Mouse (Mus musculus) heart, embryonic 10.5 days (tissue): ENCODE data around the gene Rpl4. TPM values are rescaled to one million over a fixed set of nuclear protein-coding genes. Genes with fewer than 3 reads are reported as not detected.
"Not testable (repeated sequence)": the region's sequence is repeated elsewhere in the genome, so short reads cannot be mapped to it uniquely, and the experiment has no call there.

Experiments used
- DNase-seq: peaks from one replicate; pipeline ENCODE4 v3.0.0-alpha.2; 2017; ENCODE audit warnings: low spot score
- H3K27ac ChIP-seq: fragments of 300-500 bp; sonication (generic); 2 replicates; pipeline ENCODE4 v1.5.1; 2016; ENCODE audit warnings: mild to moderate bottlenecking
- H3K27me3 ChIP-seq: fragments of 300-500 bp; sonication (generic); 2 replicates; pipeline ENCODE4 v1.6.1; 2016; ENCODE audit warnings: mild to moderate bottlenecking; ENCODE audit not compliant: poor library complexity, insufficient read depth, severe bottlenecking
- H3K36me3 ChIP-seq: fragments of 300-500 bp; sonication (generic); 2 replicates; pipeline ENCODE4 v1.6.1; 2016; ENCODE audit warnings: mild to moderate bottlenecking, moderate library complexity
- H3K4me1 ChIP-seq: fragments of 300-500 bp; sonication (generic); 2 replicates; pipeline ENCODE4 v1.6.1; 2016; ENCODE audit warnings: mild to moderate bottlenecking
- H3K4me3 ChIP-seq: fragments of 300-500 bp; sonication (generic); 2 replicates; pipeline ENCODE4 v1.5.1; 2016; ENCODE audit warnings: mild to moderate bottlenecking, moderate library complexity
- H3K9me3 ChIP-seq: fragments of 300-500 bp; sonication (generic); 2 replicates; pipeline ENCODE4 v1.6.1; 2016; ENCODE audit warnings: mild to moderate bottlenecking, moderate library complexity
- WGBS: fragments of 180-500 bp; shearing (Covaris S2); methylation state at CpG from one replicate; pipeline ENCODE4 v1.1.7; 2016; 5-methylcytosine and 5-hydroxymethylcytosine counted together
- polyA plus RNA-seq: library from polyadenylated mRNA; unstranded; fragments of >200 nt; fragmentation: Nextera tagmentation; extraction: Ambion mirVana; gene quantifications from 2 replicates; pipeline ENCODE4 v1.2.1, GENCODE M21; 2016

Rpl4 gene
- polyA plus RNA-seq: 998 and 1,151 TPM in 2 replicates

DNA sequence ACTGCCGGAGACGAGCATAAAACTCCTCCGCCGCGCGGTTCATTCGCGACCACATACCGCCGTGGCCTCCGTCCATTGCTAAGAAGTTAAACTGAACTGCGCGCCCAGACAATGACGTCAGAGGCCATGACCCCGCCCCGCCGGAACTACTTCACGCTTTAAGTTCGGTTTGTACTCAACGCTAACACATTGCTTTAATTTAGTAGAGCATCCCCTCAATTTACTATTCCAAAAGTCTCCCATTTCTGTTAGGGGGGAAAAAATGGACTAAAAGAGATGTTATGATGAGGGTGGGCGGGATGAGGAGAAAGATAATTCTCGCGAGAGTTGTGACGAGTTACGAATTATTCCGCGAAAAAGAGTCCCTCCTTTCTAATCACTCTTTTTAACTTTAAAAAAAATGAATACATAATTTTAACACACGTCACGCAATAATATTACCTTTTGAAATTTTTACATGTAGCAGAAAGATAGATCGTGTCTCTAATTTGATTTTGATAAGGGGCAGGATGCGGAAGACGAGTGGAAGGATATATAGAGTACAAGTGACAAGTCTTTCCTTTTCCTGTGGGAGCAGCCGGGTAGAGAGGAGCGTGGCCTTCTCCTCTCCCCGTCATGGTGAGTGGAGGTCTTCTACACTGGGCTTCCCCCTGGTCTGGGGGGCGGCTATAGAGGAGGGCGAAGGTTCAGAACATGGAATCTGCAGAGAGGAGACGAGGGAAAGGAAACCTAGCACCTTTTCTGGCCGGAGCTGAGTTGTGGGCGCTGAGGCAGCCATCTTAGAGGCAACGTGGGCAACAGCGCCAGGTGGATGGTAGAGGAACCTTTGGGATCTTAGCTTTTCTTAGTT, at the start of gene Rpl4, which contains the start of gene Zwilch:
Gene Rpl4, plus strand, starts transcription at position 560 of the 850 bp plus-strand sequence.
Gene Zwilch, minus strand, starts transcription at position 289 of the 850 bp plus-strand sequence.
- under 1% methylated on average over 42 of the region's 42 CpGs for WGBS
- H3K9me3 ChIP-seq: no peaks in the 10 kb centered on the region
- peak within 1 kb of the TSS; percentile 88 for H3K4me3 ChIP-seq
- no peaks in the 10 kb centered on the region for H3K27me3 ChIP-seq
- H3K27ac ChIP-seq: peak within 1 kb of the TSS; percentile 97
- DNase-seq: peak; percentile 86
- peaks cover 41% of the 10 kb centered on the region for H3K36me3 ChIP-seq
- peaks cover 12% of the 10 kb centered on the region; the same call in 1 of the 2 replicates for H3K4me1 ChIP-seq

DNA sequence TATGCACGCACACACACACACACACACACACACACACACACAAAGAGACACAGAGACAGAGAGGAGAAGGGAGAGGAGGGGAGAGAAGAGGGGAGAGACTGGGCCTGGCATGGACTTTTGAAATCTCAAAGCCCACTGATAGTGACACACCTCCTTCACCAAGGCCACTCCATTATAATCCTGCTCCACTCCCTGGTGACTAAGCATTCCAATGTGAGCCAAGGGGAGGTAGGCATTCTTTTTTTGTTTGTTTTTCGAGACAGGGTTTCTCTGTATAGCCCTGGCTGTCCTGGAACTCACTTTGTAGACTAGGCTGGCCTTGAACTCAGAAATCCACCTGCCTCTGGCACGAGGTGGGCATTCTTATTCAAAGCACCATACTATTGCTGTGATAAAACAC, 48.3 kb upstream of the Rpl4 start:
- H3K36me3 ChIP-seq, H3K9me3 ChIP-seq, H3K27me3 ChIP-seq, DNase-seq, H3K4me3 ChIP-seq: not testable (repeated sequence)
- peaks cover 32% of the 10 kb centered on the region for H3K4me1 ChIP-seq
- 74% methylated on average over 3 of the region's 3 CpGs for WGBS
- peak overlapping the region; percentile 64; the same call in 1 of the 2 replicates for H3K27ac ChIP-seq

DNA sequence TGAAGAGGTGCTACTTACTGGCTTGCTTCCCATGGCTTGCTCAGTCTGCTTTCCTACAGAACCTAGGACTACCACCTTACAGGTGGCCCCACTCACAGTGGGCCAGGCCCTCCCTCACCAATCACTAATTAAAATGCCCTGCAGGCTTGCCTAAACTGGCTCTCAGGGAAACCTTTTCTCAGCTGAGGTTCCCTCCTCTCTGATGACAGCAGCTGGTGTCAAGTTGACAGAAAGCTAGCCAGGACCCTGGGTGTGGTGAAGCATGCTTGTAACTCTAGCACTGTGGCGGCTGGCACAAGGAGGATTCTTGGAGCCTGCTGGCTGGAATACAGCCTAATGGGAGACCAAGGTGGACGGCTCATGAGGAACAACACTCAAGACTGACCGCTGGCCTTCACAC, 47.9 kb upstream of the Rpl4 start:
- no peaks in the 10 kb centered on the region for H3K9me3 ChIP-seq
- no peaks in the 10 kb centered on the region for H3K27me3 ChIP-seq
- H3K4me1 ChIP-seq: peaks cover 32% of the 10 kb centered on the region
- H3K27ac ChIP-seq: peak overlapping the region; percentile 64; the same call in 1 of the 2 replicates
- 42% methylated on average over 3 of the region's 3 CpGs for WGBS
- DNase-seq: no peak
- no peaks in the 10 kb centered on the region for H3K36me3 ChIP-seq
- H3K4me3 ChIP-seq: no peak overlapping the region

DNA sequence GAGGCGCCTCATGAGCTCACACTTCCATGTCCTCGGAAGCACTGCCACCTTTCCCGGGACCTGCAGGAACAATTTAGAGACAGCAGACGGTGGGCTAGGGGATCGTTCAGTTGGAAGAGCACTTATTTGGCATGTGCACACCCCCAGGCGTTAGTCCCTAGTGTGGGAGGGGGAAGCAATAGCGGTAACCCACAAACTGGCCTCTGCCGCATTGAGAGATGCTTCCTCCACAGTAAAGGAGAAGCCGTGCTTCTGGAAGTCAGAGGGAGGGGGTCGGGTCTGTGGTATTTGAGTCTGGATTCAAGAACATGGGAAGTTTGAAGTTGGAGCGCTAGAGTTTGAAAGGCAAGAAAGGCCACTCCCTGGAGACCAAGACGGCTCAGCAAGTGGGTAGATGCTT, 47.1 kb upstream of the Rpl4 start:
- WGBS: 48% methylated on average over 12 of the region's 12 CpGs
- Histone ChIP-seq H3K4me3 (no peak overlapping the region), H3K9me3 (no peaks in the 10 kb centered on the region), H3K27ac (peak overlapping the region; percentile 29; the same call in 1 of the 2 replicates), H3K36me3 (no peaks in the 10 kb centered on the region), H3K27me3 (no peaks in the 10 kb centered on the region), H3K4me1 (peaks cover 27% of the 10 kb centered on the region)
- no peak for DNase-seq

DNA sequence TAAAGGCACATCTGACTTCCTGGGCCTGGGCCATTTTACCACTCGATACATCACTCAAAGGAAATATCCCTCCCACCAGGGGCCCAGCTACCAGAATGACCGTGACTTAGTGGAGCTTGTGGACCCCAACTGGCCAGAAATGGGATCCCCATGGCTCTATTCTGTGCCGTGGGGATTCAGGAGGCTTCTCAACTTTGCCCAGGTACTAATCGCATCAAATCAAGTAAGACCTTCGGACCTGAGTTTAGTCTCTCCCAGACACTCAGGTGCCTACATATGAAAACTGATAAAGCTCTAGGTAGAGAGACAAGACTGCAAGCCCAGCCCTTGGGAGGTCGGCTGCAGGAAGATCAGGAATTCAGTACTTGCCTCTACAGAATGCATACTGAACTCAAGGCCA, 41.6 kb upstream of the Rpl4 start:
- peaks cover under 1% of the 10 kb centered on the region; the same call in 1 of the 2 replicates for H3K4me1 ChIP-seq
- DNase-seq: no peak
- no peak overlapping the region for H3K4me3 ChIP-seq
- H3K27ac ChIP-seq: no peak overlapping the region
- no peaks in the 10 kb centered on the region for H3K9me3 ChIP-seq
- no peaks in the 10 kb centered on the region for H3K27me3 ChIP-seq
- H3K36me3 ChIP-seq: peaks cover 7% of the 10 kb centered on the region
- 76% methylated on average over 6 of the region's 6 CpGs for WGBS

DNA sequence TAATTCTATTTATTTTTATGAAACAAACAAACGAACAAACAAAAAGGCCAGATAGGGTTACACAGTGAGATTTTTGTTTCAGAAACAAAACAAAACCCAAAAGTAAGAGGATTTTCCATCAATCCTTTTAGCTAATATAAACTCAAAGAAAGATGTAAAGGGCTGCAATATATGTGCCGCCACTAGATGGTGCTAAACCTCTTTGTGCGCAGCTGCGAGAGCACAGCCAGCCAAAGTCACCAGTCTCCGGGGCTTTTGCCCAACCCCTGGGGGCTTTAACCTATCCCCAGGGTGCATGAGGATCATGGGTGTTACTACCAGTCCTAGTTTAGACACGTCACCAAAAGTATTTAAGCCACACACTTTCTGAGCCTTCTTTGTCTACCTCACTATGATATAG, 34.3 kb upstream of the Rpl4 start:
- not testable (repeated sequence) for H3K9me3 ChIP-seq, H3K27me3 ChIP-seq, H3K4me1 ChIP-seq, H3K4me3 ChIP-seq, DNase-seq, H3K27ac ChIP-seq
- WGBS: 9% methylated on average over 6 of the region's 6 CpGs
- peaks cover 58% of the 10 kb centered on the region for H3K36me3 ChIP-seq

DNA sequence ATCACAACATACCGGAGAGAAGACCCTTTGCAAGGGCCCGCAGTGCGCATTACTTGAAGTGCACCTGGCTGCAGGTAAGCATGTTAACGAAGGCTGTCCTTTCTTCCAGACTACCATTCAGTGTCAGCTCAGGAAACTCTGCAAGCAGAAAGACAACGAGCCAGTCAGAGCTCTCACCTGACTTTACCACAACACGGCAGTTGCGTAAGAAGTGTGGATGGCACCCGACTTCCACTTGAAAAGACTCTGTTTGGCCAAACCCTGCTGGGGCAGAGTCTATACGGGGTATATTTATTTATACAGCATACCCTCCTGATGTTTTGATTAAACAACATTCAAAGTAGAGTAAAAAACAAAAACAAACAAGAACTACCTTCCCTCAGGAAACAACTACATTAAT, 33.3 kb upstream of the Rpl4 start:
- H3K27ac ChIP-seq: no peak overlapping the region
- no peaks in the 10 kb centered on the region for H3K27me3 ChIP-seq
- no peaks in the 10 kb centered on the region for H3K4me1 ChIP-seq
- no peaks in the 10 kb centered on the region for H3K9me3 ChIP-seq
- 90% methylated on average over 9 of the region's 9 CpGs for WGBS
- H3K4me3 ChIP-seq: no peak overlapping the region
- no peak for DNase-seq
- H3K36me3 ChIP-seq: peaks cover 65% of the 10 kb centered on the region

DNA sequence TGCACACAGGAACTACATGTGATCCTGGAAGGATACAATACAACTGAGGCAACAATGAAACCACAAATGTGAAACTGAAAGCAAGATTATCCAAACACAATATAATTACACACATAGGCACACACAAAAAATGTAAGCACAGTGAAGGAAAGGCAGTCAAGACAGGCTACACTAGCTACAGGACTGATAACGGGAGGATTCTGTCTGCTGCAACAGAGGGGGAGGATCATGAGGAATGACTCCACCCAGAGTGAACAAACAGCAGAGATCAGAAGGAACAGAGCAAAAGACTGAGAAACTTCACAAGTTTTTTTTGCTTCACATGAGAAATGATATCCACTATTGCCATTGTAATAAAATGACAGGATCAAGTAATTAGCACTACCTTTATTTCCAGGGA, 16.5 kb upstream of the Rpl4 start:
- Histone ChIP-seq H3K9me3 (no peaks in the 10 kb centered on the region), H3K4me3 (no peak overlapping the region), H3K27ac (no peak overlapping the region), H3K4me1 (no peaks in the 10 kb centered on the region), H3K36me3 (peaks cover 94% of the 10 kb centered on the region), H3K27me3 (no peaks in the 10 kb centered on the region)
- no peak for DNase-seq
- WGBS: 79% methylated on average over 1 of the region's 1 CpGs

DNA sequence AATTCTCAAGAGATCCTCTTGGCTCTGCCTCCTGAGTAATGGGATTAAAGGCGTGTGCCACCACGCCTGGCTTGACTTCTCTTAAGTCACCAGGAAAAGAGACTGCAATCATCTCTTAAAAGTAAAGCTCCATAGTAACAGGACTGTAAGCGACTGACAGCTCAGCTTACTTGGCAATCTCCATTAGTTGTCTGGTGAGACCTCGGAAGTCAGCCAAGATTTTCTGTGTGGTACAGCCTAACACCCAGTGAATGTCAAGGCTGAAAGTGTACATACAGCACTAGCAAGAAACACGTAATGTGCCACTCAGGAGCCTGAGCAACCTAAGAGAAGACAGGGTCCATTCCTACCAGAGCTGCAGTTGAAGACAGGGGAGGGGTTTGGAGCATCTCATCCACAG, 12.7 kb upstream of the Rpl4 start:
- Histone ChIP-seq H3K36me3 (peaks cover 90% of the 10 kb centered on the region), H3K27me3 (no peaks in the 10 kb centered on the region), H3K4me1 (no peaks in the 10 kb centered on the region), H3K9me3 (no peaks in the 10 kb centered on the region), H3K4me3 (no peak overlapping the region), H3K27ac (no peak overlapping the region)
- DNase-seq: no peak
- WGBS: 93% methylated on average over 5 of the region's 5 CpGs

DNA sequence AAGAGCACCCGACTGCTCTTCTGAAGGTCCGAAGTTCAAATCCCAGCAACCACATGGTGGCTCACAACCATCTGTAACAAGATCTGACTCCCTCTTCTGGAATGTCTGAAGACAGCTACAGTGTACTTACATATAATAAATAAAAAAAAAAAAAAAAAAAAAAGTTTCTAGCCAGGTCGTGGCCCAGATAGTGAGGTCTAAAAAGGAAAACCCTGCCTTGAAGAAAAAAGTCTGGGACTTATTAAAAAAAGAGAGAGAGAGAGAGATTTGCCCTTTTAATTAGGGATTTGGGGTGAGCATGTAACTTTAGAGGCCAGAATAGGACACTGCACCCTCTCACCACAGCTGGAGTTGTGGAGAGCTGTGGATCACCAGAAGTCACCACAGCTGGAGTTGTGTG, 3.2 kb upstream of the Rpl4 start:
- H3K4me3 ChIP-seq, H3K9me3 ChIP-seq, DNase-seq, H3K27ac ChIP-seq, H3K27me3 ChIP-seq: not testable (repeated sequence)
- H3K4me1 ChIP-seq: peaks cover 12% of the 10 kb centered on the region; the same call in 1 of the 2 replicates
- WGBS: 81% methylated on average over 3 of the region's 3 CpGs
- H3K36me3 ChIP-seq: peaks cover 29% of the 10 kb centered on the region

DNA sequence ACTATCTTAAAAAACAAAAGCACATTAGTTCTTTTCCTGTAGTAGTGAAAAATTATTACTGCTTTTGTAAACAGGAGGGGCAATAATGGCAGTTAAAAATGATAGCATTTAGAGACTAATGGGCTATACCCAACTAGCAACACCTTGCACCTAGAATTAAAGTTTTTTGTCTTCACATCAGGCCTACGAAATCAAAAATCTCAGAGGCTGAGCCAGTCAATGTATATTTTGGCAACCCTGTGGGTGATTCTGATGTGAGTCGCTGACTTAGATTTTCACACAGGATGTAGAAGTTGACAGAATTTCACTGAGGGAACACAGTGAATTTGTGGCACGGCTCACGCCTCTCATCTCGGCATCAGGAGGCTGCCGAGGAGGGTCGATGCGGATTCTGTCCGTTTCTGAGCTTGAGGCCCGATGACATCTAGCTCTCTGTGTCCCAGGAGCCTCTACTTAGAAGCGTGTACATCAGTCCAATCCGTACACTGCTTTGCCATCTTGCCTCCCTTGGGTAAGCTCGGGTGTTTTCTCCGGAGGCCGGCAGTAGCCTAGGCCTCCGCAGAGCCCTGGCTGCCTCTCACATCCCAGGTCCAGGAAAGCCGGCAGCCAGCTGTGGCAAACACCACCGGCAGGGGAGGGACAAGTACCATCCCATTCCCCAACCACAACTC, 895 bp upstream of the Rpl4 start:
- H3K4me1 ChIP-seq: peaks cover 12% of the 10 kb centered on the region; the same call in 1 of the 2 replicates
- H3K27ac ChIP-seq: peak overlapping the region; percentile 97
- no peaks in the 10 kb centered on the region for H3K27me3 ChIP-seq
- H3K9me3 ChIP-seq: no peaks in the 10 kb centered on the region
- peak; percentile 91 for DNase-seq
- 2% methylated on average over 18 of the region's 18 CpGs for WGBS
- H3K4me3 ChIP-seq: peak overlapping the region; percentile 88
- H3K36me3 ChIP-seq: peaks cover 36% of the 10 kb centered on the region

DNA sequence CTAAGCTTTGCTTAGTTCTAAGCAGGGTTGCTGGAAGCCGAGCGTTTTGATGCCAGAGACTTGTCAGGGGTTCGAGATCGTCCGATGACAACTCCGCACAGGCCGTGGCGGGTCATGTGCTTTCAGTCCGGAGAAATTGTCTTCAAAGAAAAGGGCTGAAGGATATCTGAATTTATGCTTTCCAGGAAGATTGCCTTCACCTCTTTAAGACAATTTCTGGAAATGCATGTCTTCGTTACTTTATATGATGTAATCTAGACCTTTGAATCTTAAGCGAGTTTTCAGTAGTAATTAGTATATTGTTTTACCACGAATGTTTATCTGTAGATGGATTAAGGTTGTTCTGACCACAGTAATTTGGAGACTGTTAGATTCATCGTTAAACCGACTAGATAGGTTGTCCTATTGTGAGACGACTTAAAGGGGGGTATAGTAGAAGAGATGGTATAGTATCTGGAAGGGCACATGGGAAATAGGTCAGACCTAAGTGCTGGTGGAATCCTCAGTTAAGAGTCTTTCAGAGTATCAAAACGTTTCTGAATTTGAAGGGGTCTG, 568 bp downstream of the Rpl4 start:
- Histone ChIP-seq H3K27me3 (no peaks in the 10 kb centered on the region), H3K27ac (peak overlapping the region; percentile 97), H3K4me3 (peak overlapping the region; percentile 88), H3K4me1 (peaks cover 12% of the 10 kb centered on the region; the same call in 1 of the 2 replicates), H3K36me3 (peaks cover 45% of the 10 kb centered on the region), H3K9me3 (no peaks in the 10 kb centered on the region)
- DNase-seq: no peak
- whole genome bisulfite sequencing: under 1% methylated on average over 16 of the region's 16 CpGs

DNA sequence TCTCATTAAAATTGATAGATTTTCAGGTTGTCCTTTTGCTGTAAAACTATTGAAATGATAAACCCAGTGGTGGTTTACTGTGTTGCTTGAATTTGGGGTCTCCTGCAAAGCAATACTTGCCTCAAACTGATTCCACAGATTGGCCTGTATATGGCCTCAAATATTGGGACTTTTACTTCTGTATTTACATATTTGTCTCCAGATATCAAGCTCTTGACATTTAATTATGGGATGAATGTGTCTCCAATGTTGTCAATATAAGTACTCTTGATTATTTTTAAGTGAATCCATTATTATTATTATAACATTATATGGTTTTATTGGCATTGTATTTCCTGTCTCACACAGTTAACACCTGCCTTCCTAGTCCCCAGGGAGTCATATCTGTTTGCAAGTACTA, 1.2 kb downstream of the Rpl4 start:
- peaks cover 47% of the 10 kb centered on the region for H3K36me3 ChIP-seq
- no peak for DNase-seq

More for the DNA sequence above, 1.2 kb downstream of the Rpl4 start:
- Histone ChIP-seq H3K27me3 (no peaks in the 10 kb centered on the region), H3K27ac (peak overlapping the region; percentile 97; the same call in 1 of the 2 replicates), H3K4me3 (peak overlapping the region; percentile 88), H3K9me3 (no peaks in the 10 kb centered on the region), H3K4me1 (peaks cover 12% of the 10 kb centered on the region; the same call in 1 of the 2 replicates)
